Mouse (Mus musculus) kidney, postnatal 25 days (tissue): ENCODE results near the gene Gsap.
"Not testable (repeated sequence)": the region's sequence is repeated elsewhere in the genome, so short reads cannot be mapped to it uniquely, and the experiment has no call there.

ENCODE experiments used
- DNase-seq, 2 experiments: peaks; one replicate each; pipeline ENCODE4 v3.0.0; 2021; ENCODE audit warnings: mixed read lengths in 2 of 2

The Gsap gene

DNA sequence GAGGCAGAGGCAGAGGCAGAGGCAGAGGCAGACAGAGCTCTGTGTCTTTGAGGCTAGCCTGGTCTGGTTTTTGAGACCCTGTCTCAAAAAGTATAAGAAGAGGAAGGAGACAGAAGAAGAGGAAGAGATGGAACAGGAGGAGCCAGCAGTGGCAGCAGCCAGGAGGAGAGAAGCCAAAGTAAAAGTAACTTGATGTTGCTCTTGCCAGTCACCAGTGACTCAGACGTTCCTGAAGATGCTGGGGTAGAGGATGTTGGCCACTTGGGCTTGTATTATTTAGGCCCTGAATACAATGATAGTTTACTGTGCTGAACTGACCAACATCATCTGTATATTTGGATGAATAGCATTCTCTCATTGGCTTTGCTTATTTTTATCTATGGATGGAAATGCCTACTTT is 142.5 kb downstream of the Gsap start:
- DNase-seq: no peak

GRCm38 (mm10) chr5:21329672-21330665 is 143.9 kb downstream of the Gsap start:
- no peak for DNase-seq

GRCm38 (mm10) chr5:21331656-21332055 is 145.6 kb downstream of the Gsap start:
- DNase-seq: no peak

DNA sequence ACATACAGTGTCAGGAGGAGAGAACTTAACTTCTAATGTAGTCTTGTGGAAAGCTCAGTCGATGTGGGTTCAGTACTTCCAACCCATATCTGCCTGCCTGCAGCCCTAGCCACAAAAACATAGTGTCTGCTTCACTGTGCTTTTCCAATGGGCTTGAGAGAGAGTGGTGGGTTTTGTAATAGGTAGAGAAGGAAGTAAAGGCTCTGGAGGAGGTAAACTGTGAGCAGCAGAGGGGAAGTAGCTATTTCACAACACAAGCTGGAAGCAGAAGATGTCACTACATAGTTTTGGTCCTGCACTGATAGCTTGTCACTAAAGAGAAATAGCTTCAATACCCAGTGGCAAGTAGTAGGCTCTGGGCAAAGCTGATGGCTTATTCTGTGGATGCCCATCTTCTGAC is 146.1 kb downstream of the Gsap start:
- no peak for DNase-seq

DNA sequence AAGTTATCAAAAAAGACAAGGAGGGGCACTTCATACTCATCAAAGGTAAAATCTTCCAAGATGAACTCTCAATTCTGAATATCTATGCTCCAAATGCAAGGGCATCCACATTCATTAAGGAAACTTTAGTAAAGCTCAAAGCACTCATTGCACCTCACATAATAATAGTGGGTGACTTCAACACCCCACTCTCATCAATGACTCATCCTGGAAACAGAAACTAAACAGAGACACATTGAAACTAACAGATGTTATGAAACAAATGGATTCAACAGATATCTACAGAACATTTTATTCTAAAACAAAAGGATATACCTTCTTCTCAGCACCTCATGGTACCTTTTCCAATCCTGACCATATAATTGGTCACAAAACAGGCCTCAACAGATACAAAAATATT is 156.2 kb downstream of the Gsap start:
- not testable (repeated sequence) for DNase-seq

GRCm38 (mm10) chr5:21348366-21348765 is 162.3 kb downstream of the Gsap start:
- no peak for DNase-seq

GRCm38 (mm10) chr5:21351678-21352077 is 165.6 kb downstream of the Gsap start:
- no peak for DNase-seq

- no peak for DNase-seq
These were observed 172.6 kb downstream of the Gsap start for GRCm38 (mm10) chr5:21358648-21359047.

DNA sequence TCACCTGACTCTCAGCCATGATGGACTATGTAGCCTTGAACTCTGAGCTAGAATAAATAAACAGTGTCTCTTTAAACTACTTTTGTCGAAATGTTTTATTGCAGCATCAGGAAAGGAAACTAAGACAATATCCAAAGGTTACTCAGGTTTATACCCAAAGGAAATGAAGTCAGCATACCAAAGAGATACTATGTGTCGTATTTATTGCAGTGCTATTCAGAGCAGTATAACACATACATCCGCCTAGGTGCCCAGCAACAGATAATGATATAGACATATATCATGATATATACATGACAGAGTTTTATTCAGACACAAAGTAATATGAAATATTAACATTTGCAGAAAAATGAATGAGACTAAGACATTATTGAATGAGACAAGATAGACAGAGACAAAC is 177.3 kb downstream of the Gsap start:
- no peak for DNase-seq
